Mouse (Mus musculus): ENCODE results near the gene Ybx3.

DNA sequence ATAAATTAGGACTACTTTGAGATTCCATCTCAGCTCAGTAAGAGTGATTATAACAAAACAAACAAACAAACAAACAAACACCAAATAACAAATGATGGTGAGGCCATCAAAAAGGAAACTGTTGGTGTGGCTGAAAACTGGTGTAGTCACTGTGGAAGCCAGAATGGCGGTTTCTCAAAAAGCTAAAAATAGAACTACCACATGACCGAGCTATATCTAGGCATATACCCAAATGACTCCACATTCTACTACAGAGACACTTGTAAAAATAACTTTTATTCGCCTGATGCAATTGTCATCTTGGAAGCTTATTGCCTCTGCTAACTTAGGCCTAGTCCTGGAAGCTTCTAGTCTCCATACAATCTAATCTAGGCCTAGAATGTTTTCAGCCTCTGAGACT, 16.0 kb upstream of the Ybx3 start:
- TF ChIP-seq CTCF (conservative IDR thresholded peaks at IDR 0.05; ENCODE audit: low read length): no peak
- TF ChIP-seq NANOG (IDR thresholded peaks at IDR 0.05; ENCODE audit: borderline replicate concordance, low read length): no peak
- TF ChIP-seq POU5F1 (IDR thresholded peaks at IDR 0.05; ENCODE audit: borderline replicate concordance, low read length): no peak

All from E14TG2a.4 (cell line).